Mouse (Mus musculus): ENCODE data around the gene Ntrk2. TPM values are rescaled to one million over a fixed set of nuclear protein-coding genes. Genes with fewer than 3 reads are reported as not detected.
"Not testable (repeated sequence)": the region's sequence is repeated elsewhere in the genome, so short reads cannot be mapped to it uniquely, and the experiment has no call there.

Gene Ntrk2
- polyA plus RNA-seq, 1 experiment: 208 TPM

GRCm38 (mm10) chr13:59092045-59092857 is 285.9 kb downstream of the Ntrk2 start:
- no peak for DNase-seq (ENCODE audit: extremely low spot score in 1 of 2, low spot score in 1 of 2)

GRCm38 (mm10) chr13:59092858-59093154 is 286.4 kb downstream of the Ntrk2 start:
- DNase-seq (ENCODE audit: extremely low spot score in 1 of 2, low spot score in 1 of 2): peak; percentile 76 to 87

DNA sequence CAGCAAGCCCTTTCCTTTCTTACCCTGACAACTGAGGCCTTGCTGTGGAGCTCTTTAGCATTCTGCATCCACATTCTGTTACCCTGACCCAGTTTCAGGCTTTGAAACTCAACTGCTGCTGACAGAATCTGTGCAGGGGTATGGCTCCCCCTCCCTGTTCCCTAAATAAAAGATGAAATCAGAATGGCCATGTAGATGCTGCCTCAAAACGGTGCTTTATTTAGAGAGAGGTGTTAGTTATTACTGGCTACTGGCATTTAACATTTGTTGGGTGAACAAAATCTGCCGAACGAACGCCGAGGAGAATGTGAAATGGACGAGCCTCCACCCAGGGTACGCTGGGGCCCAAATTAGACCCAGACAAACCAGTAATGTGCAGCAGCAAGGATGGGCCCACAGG is 288.4 kb downstream of the Ntrk2 start:
- DNase-seq (ENCODE audit: extremely low spot score in 1 of 2, low spot score in 1 of 2): peak in 1 of 2 experiments; percentile 71

DNA sequence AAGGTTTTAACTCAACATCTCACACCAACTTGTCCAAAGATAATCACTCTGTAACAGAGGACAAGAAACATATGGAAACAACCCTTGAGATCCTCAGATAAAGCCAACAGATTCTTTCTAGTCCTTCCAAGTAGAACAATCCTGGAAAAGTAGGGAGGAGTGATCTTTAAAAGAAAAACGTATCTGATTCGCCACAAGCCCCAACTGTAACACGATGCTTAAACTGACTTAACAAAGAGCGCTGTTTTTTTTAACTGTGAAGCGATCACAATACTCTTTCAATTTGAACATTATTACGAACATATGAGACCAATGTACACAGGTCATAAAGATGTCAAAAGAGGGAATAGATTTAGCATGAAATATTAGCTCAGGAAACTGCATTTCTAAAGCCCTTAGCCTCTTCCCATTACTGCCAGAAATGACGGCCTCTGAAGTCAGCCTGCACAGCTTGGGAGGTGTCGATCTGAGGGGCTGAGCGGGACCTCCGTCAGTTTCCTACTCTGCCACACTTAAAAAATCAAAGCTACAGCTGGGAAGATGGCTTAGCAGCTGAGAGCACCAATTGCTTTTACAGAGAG is 289.5 kb downstream of the Ntrk2 start:
- no peak for DNase-seq (ENCODE audit: extremely low spot score in 1 of 2, low spot score in 1 of 2)

- DNase-seq (ENCODE audit: extremely low spot score in 1 of 2, low spot score in 1 of 2): no peak
Observed at GRCm38 (mm10) chr13:59100086-59100485, 293.7 kb downstream of the Ntrk2 start.

DNA sequence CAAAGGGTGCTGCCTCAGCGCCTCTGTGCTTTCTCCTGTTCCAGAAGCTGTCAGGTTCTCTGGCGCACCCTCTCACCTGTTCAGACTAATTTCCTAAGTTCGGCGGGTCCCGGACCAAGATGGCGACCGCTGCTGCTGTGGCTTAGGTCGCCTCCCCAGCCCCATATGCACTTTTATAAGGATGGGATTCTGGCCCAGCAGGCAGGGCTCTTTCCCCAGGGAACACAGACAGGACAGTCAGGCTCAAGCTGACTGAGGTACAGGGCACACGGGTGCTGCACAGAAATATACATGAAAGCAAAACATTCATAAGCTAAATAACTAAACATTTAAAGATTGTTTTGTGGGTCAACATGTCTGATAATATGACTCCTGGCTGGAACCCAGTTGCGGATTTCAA is 301.4 kb downstream of the Ntrk2 start:
- DNase-seq (ENCODE audit: extremely low spot score in 1 of 2, low spot score in 1 of 2): not testable (repeated sequence)

- DNase-seq (ENCODE audit: extremely low spot score in 1 of 2, low spot score in 1 of 2): peak in 1 of 2 experiments; percentile 53
Observed at GRCm38 (mm10) chr13:59110107-59110506, 303.7 kb downstream of the Ntrk2 start.

- DNase-seq (ENCODE audit: extremely low spot score in 1 of 2, low spot score in 1 of 2): no peak
Observed at GRCm38 (mm10) chr13:59114684-59115083, 308.3 kb downstream of the Ntrk2 start.

- no peak for DNase-seq (ENCODE audit: extremely low spot score in 1 of 2, low spot score in 1 of 2)
Observed at GRCm38 (mm10) chr13:59115551-59115950, 309.2 kb downstream of the Ntrk2 start.

DNA sequence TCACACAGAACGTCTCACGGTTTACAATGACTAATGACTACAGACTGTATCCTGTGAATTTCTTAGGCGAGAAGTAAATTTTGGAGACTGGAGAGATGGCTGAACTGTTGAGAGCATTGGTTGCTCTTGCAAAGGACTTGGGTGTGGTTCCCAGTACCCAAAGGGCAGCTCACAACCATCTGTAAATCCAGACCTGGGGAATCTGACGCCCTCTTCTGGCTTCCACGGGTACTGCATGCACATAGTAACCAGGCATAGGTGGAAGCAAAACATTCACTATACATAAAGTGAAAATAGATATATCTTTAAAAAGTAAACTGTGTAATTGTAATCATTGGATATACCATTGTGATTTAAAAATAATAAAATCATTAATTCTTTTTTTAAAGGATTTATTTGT is 310.9 kb downstream of the Ntrk2 start:
- no peak for DNase-seq (ENCODE audit: extremely low spot score in 1 of 2, low spot score in 1 of 2)

- DNase-seq (ENCODE audit: extremely low spot score in 1 of 2, low spot score in 1 of 2): no peak
Observed at GRCm38 (mm10) chr13:59119596-59120394, 313.4 kb downstream of the Ntrk2 start.

DNA sequence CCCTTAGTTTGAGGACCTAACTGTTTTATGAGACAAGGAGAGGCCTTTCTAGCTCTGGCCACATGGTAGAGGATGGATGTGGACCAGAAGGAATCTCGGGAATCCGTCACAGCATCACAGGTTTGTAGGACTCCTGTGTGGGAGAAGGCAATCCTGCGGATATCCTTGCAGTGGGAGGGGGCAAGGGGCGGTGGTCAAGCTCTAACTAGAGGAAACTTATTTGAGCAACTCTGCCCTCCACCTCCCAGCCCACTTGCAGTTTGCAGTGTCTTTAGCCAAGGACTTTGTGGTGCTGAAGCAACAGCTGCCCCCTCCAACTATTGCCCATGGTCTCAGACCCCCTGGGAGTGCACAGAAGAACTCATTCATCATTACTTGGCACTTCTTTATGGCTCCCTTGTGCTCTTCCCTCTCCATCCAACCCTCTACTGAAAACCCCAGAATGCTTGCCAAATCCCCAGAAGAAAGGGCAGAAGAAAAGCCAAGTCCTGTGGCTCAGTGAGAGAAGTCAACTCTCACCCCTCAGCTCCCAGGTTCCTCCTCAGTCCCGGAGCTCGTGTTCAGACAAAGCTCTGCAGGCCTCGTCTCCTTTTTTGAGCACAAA is 336.9 kb downstream of the Ntrk2 start:
- DNase-seq (ENCODE audit: extremely low spot score in 1 of 2, low spot score in 1 of 2): peak; percentile 42 to 48

- peak; percentile 75 to 78 for DNase-seq (ENCODE audit: extremely low spot score in 1 of 2, low spot score in 1 of 2)
Observed at GRCm38 (mm10) chr13:59144321-59144856, 338.0 kb downstream of the Ntrk2 start.

DNA sequence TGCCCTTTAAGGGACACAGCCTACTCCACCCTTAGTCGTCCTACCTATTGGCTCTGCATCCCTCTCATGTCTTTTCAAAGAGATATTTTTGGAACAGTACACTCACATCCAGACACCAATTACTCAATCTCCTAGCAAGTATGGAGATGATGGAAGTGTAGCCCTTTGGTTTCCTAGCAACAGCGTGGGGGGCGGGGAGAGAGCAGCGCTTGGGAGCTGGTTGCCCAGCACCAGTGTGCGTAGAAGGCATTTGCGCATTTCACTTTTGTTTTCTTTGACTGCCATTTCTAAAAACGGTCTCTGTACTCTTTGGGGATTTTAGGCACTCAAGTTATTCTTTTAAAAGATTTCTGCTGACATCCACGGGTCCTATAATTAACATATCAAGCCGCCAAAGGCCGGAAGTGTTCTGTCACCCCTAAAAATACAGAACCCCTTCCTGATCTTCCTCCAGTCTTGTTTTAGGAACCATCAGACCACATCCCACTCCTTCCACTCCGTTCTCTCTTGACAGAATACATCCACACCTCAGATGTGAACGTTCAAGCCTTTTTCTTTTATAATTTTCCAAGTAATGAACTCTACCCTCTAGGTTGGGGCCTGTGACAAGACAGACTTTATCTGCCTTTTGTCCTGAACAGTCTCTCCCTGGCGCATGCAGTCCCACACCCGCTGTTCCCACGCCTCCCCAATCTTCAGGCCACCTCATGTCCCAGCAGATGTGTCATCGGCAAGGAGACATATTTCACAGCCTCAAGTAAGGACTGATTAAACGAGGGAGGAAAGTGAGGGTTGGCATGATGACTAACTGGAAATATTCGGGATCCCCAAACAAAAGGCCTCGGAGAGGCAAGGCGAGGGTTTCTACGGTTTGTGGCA is 339.5 kb downstream of the Ntrk2 start:
- peak; percentile 94 to 97 for DNase-seq (ENCODE audit: extremely low spot score in 1 of 2, low spot score in 1 of 2)

DNA sequence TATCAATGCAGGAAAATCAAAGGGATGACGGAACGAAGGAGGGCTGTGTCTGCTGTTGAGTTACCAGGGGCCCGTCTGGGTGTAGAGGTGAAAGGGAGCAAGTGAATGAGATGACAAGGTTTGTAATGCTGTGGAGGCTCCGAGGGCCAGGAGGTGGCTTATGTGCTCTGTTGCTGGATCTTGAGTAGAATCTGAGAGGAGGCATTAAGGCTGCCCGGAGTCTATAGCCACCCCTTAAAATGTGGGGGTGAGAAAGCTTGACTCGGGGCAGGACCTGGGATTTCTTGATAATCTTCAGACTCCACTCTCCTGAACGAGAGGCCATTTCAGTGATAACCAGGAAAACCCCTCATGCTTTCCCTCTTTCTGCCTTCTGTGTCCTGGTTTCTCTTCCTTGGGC is 340.2 kb downstream of the Ntrk2 start:
- DNase-seq (ENCODE audit: extremely low spot score in 1 of 2, low spot score in 1 of 2): no peak

DNA sequence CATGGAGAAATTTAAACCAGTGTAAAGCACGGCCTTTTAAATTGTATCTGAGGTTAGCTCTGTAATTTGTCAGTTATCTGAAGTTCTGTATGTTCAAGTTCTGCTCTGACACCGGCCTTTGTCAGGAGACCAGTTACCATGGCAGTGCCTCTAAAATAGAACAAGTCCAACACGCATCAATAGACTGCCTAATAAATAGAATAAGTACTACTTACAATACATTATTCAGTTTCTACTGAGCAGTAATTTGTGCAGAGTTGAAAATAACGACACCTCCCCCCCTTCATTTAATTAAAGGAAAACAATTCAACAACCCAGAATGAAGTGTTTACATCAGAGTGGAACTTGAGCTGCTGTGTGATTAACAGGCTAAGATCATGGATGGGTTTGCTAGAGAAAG is 341.6 kb downstream of the Ntrk2 start:
- DNase-seq (ENCODE audit: extremely low spot score in 1 of 2, low spot score in 1 of 2): no peak

DNA sequence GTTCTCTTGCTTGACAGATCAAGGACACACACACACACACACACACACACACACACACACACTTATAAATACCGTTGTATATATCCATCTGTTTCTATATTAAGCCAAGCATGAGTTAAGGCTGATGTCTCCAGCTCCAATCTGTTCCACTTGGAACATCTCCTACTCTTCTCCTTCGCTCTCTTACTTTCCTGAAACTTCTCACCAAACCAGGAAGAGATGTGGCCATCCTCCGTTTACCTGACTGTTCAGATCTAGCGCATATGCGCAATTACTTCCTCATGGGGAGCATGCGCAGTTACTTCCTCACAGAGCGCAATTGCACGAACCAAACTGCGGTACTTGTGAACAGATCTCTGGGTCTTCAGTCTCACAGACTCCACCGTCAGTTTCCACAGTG is 342.4 kb downstream of the Ntrk2 start:
- DNase-seq (ENCODE audit: extremely low spot score in 1 of 2, low spot score in 1 of 2): peak in 1 of 2 experiments; percentile 50

DNA sequence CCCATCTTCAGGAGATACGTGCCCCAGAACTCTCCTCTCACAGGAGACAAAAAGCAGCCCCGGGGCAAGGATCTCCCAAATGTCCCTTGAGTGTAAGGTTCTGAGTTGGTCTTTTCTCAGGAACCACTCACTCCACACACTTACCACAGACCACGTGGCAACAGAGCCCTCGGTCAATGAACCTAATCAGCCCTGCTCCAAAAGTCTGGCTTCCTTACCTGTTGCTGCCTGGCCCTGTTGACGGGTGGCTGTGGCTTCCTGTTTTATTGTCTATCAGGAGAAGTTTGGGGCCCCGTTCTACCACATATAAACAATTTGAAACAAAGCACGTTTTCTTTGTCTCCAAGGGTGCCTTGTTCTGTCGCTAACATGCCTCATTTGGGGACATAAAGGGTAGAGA is 357.6 kb downstream of the Ntrk2 start:
- DNase-seq (ENCODE audit: extremely low spot score in 1 of 2, low spot score in 1 of 2): no peak

DNA sequence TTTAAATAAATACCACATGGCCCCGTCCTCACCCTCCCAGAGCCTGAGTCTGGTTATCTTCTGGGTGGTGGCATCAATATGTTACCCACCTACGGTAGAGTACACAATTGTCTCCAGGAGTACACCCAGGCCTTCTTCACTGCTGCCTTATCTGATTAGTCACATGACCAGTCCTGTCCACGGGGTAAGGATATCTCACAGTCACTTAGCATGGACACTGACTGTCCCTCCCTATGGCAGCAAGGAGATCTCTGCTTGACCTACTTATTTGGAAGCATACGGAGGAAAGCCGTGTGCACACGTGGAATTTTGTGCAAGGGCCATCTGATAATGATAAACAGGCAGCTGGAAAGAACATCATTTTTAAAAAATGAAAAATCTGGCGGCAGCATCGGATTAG is 367.5 kb downstream of the Ntrk2 start:
- no peak for DNase-seq (ENCODE audit: extremely low spot score in 1 of 2, low spot score in 1 of 2)

DNA sequence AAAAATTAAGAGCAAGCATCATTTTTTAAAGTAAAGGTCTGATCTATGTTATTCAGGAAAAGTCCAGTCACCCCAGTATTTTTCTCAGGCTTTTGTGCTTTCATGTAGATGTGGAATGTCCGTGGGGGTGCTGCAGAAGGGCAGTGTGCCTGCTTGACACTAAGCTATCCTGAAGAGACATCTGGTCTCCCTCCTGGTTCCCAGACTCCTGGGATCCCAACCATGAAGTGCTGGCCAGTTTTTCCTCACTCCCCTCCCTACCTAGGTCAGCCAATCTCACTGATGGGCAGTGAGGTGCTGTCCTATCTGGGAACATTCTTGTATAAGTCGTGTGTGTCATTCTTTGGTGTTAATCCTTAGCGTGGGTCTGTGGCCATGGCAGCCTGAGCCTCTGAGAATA is 369.7 kb downstream of the Ntrk2 start:
- no peak for DNase-seq (ENCODE audit: extremely low spot score in 1 of 2, low spot score in 1 of 2)

Data from frontal cortex, adult 2 months (tissue).